Mouse (Mus musculus) MEL (cell line): ENCODE measurements around the gene Rnf8. TPM values are rescaled to one million over a fixed set of nuclear protein-coding genes. Genes with fewer than 3 reads are reported as not detected.

ENCODE experiments used
- DNase-seq: peaks from one replicate; pipeline ENCODE4 v3.0.0; 2011; ENCODE audit warnings: low read depth, low spot score
- H3K27ac ChIP-seq: 2 replicates; pipeline ENCODE4 v1.5.1; 2012; ENCODE audit warnings: low read depth, mild to moderate bottlenecking, control low read depth, low read length, moderate library complexity; ENCODE audit not compliant: control insufficient read depth
- H3K27me3 ChIP-seq, 2 experiments: fragments of 150-350 bp in 1 of 2; sonication (generic) in 1 of 2; 2 replicates each; pipeline ENCODE4 v1.6.1; 2012; ENCODE audit warnings: low read length in 2 of 2, mild to moderate bottlenecking in 2 of 2, improper control_type of control experiment in 1 of 2, moderate library complexity in 1 of 2; ENCODE audit not compliant: insufficient read depth in 2 of 2, control insufficient read depth in 1 of 2
- H3K36me3 ChIP-seq, 2 experiments: 2 replicates each; pipeline ENCODE4 v1.6.1; 2012 to 2014; ENCODE audit warnings: low read length in 2 of 2, improper control_type of control experiment in 1 of 2, inconsistent platforms in 1 of 2, mild to moderate bottlenecking in 1 of 2; ENCODE audit not compliant: insufficient read depth in 2 of 2, control insufficient read depth in 1 of 2
- H3K4me1 ChIP-seq, 2 experiments: fragments of 150-350 bp in 1 of 2; sonication (generic) in 1 of 2; 2 replicates each; pipeline ENCODE4 v1.6.1; 2012; ENCODE audit warnings: low read length in 2 of 2, improper control_type of control experiment in 1 of 2, mild to moderate bottlenecking in 1 of 2; ENCODE audit not compliant: insufficient read depth in 2 of 2, control insufficient read depth in 1 of 2
- H3K4me3 ChIP-seq, 2 experiments: fragments of 150-350 bp in 1 of 2; sonication (generic) in 1 of 2; 2 replicates each; pipeline ENCODE4 v1.5.1; 2012; ENCODE audit warnings: low read depth in 2 of 2, low read length in 2 of 2, mild to moderate bottlenecking in 2 of 2, moderate library complexity in 2 of 2, control low read depth in 1 of 2, improper control_type of control experiment in 1 of 2; ENCODE audit not compliant: control insufficient read depth in 1 of 2, insufficient read depth in 1 of 2
- H3K79me2 ChIP-seq: 2 replicates; pipeline ENCODE4 v1.6.1; 2012; ENCODE audit warnings: mild to moderate bottlenecking, low read length, moderate library complexity; ENCODE audit not compliant: control insufficient read depth, poor library complexity, insufficient read depth
- H3K9ac ChIP-seq: 2 replicates; pipeline ENCODE4 v1.6.1; 2012; ENCODE audit warnings: low read depth, mild to moderate bottlenecking, control low read depth, low read length, moderate library complexity; ENCODE audit not compliant: control insufficient read depth, poor library complexity, severe bottlenecking
- H3K9me3 ChIP-seq: fragments of 150-350 bp; sonication (generic); replicated peaks from 2 replicates; pipeline ENCODE4 v1.6.1; 2012; ENCODE audit warnings: mild to moderate bottlenecking, low read length, improper control_type of control experiment, moderate library complexity; ENCODE audit not compliant: insufficient read depth
- E2F4 ChIP-seq: IDR thresholded peaks from 2 replicates; pipeline ENCODE4 v1.6.1; 2011; ENCODE audit warnings: low read depth, low read length, improper control_type of control experiment, borderline replicate concordance
- ELF1 ChIP-seq: IDR thresholded peaks from 2 replicates; pipeline ENCODE4 v1.6.1; 2014; ENCODE audit warnings: low read depth, mild to moderate bottlenecking, inconsistent platforms, low read length, improper control_type of control experiment, moderate library complexity
- EP300 ChIP-seq, 2 experiments: IDR thresholded peaks; 2 replicates each; pipeline ENCODE4 v1.6.1; 2011; ENCODE audit warnings: improper control_type of control experiment in 2 of 2, low read length in 2 of 2, low read depth in 1 of 2, mild to moderate bottlenecking in 1 of 2
- GABPA ChIP-seq: IDR thresholded peaks from 2 replicates; pipeline ENCODE4 v1.6.1; 2012; ENCODE audit warnings: low read depth, mild to moderate bottlenecking, inconsistent platforms, low read length, improper control_type of control experiment, moderate library complexity
- HCFC1 ChIP-seq: IDR thresholded peaks from 2 replicates; pipeline ENCODE4 v1.6.1; 2012; ENCODE audit warnings: low read depth, mild to moderate bottlenecking, inconsistent platforms, low read length, improper control_type of control experiment, moderate library complexity
- MYB ChIP-seq: IDR thresholded peaks from 2 replicates; pipeline ENCODE4 v1.6.1; 2011; ENCODE audit warnings: mild to moderate bottlenecking, low read depth, low read length, improper control_type of control experiment
- NRF1 ChIP-seq: IDR thresholded peaks from 2 replicates; pipeline ENCODE4 v1.6.1; 2014; ENCODE audit warnings: low read depth, mild to moderate bottlenecking, inconsistent platforms, low read length, improper control_type of control experiment, moderate library complexity; ENCODE audit not compliant: poor library complexity, insufficient read depth, severe bottlenecking
- POLR2A ChIP-seq, 2 experiments: IDR thresholded peaks; 2 replicates each; pipeline ENCODE4 v1.6.1; 2011 to 2012; ENCODE audit warnings: low read length in 2 of 2, mild to moderate bottlenecking in 2 of 2, control low read depth in 1 of 2, improper control_type of control experiment in 1 of 2, low read depth in 1 of 2, moderate library complexity in 1 of 2; ENCODE audit not compliant: control insufficient read depth in 1 of 2, insufficient read depth in 1 of 2, poor library complexity in 1 of 2
- RAD21 ChIP-seq: IDR thresholded peaks from 2 replicates; pipeline ENCODE4 v1.6.1; 2011; ENCODE audit warnings: mild to moderate bottlenecking, low read depth, low read length, improper control_type of control experiment
- TBP ChIP-seq: IDR thresholded peaks from 2 replicates; pipeline ENCODE4 v1.8.0; 2011; ENCODE audit warnings: low read depth, low read length, improper control_type of control experiment
- TCF12 ChIP-seq: IDR thresholded peaks from 2 replicates; pipeline ENCODE4 v1.6.1; 2014; ENCODE audit warnings: low read depth, mild to moderate bottlenecking, inconsistent platforms, low read length, improper control_type of control experiment, moderate library complexity
- UBTF ChIP-seq: IDR thresholded peaks from 2 replicates; pipeline ENCODE4 v1.6.1; 2012; ENCODE audit warnings: low read depth, mild to moderate bottlenecking, inconsistent platforms, low read length, improper control_type of control experiment, moderate library complexity, borderline replicate concordance; ENCODE audit not compliant: insufficient read depth
- ZC3H11A ChIP-seq: IDR thresholded peaks from 2 replicates; pipeline ENCODE4 v1.6.1; 2012; ENCODE audit warnings: low read depth, mild to moderate bottlenecking, inconsistent platforms, low read length, improper control_type of control experiment
- polyA plus RNA-seq, 2 experiments: library from polyadenylated mRNA; stranded (reverse) in 1 of 2; unstranded in 1 of 2; fragments of >175 nt in 1 of 2; fragments of >200 nt in 1 of 2; gene quantifications; 2 replicates each; pipeline versions ENCODE4 v1.2.1 to v1.2.4; 2012; ENCODE audit warnings: low replicate concordance in 2 of 2, low read depth in 1 of 2; ENCODE audit not compliant: insufficient read length in 2 of 2, insufficient read depth in 1 of 2, missing spikeins in 1 of 2
- total RNA-seq: library from RNA; depleted of rRNA; stranded (reverse); fragments of 300-350 nt; gene quantifications from 2 replicates; pipeline ENCODE4 v1.2.3, GENCODE M21; 2012

Rnf8 gene
- total and polyA plus RNA-seq, 3 experiments = 40.3 to 49.2 TPM; not detected in 1

- Histone ChIP-seq H3K27me3 (no peaks in the 10 kb centered on the region), H3K4me3 (no peak overlapping the region), H3K9ac (no peak overlapping the region), H3K36me3 (peaks cover 0 to 15% of the 10 kb centered on the region in 2 experiments; a peak in 2 of 4 replicates), H3K9me3 (no peaks in the 10 kb centered on the region), H3K4me1 (no peaks in the 10 kb centered on the region), H3K79me2 (peaks cover under 1% of the 10 kb centered on the region; the same call in 1 of the 2 replicates), H3K27ac (no peak overlapping the region)
- TF ChIP-seq TBP (no peak), RAD21 (no peak), E2F4 (no peak), MYB (no peak), HCFC1 (no peak)
- no peak for DNase-seq
Observed at GRCm38 (mm10) chr17:29623488-29623887, 8.9 kb downstream of the Rnf8 start.

- no peak for DNase-seq
- H3K9me3 ChIP-seq = no peaks in the 10 kb centered on the region
- no peaks in the 10 kb centered on the region for H3K27me3 ChIP-seq
- no peak overlapping the region for H3K9ac ChIP-seq
- TF ChIP-seq ELF1 (no peak), HCFC1 (no peak), POLR2A (IDR thresholded peaks at IDR 0.05; ENCODE audit: control insufficient read depth in 1 of 2, insufficient read depth in 1 of 2, low read depth in 1 of 2, low read length in 2 of 2, poor library complexity in 1 of 2) (no peak), ZC3H11A (no peak), NRF1 (no peak), TCF12 (no peak), EP300 (IDR thresholded peaks at IDR 0.05; ENCODE audit: low read depth in 1 of 2, low read length in 2 of 2) (no peak), UBTF (no peak)
- no peaks in the 10 kb centered on the region for H3K79me2 ChIP-seq
- H3K27ac ChIP-seq = no peak overlapping the region
- no peak overlapping the region for H3K4me3 ChIP-seq
- peaks cover 4 to 8% of the 10 kb centered on the region in 2 experiments for H3K4me1 ChIP-seq
- H3K36me3 ChIP-seq = peaks cover 11 to 16% of the 10 kb centered on the region in 2 experiments
Observed at GRCm38 (mm10) chr17:29627285-29627684, 12.7 kb downstream of the Rnf8 start.

- no peaks in the 10 kb centered on the region for H3K27me3 ChIP-seq
- TF ChIP-seq RAD21 (no peak), GABPA (no peak), TCF12 (0 out of 2 replicates have a peak, but pooled peaks have one; percentile 5)
- no peak for DNase-seq
- H3K4me3 ChIP-seq = no peak overlapping the region
- peak overlapping the region; percentile 43 for H3K27ac ChIP-seq
- no peaks in the 10 kb centered on the region for H3K9me3 ChIP-seq
- peaks cover 4 to 16% of the 10 kb centered on the region in 2 experiments for H3K36me3 ChIP-seq
- H3K4me1 ChIP-seq = peaks cover 4 to 8% of the 10 kb centered on the region in 2 experiments
- no peaks in the 10 kb centered on the region for H3K79me2 ChIP-seq
- no peak overlapping the region for H3K9ac ChIP-seq
Observed at GRCm38 (mm10) chr17:29628946-29629345, 14.4 kb downstream of the Rnf8 start.
